Mouse (Mus musculus) G1E (cell line): Measurements from ENCODE around the gene Tex14. TPM values are rescaled to one million over a fixed set of nuclear protein-coding genes. Genes with fewer than 3 reads are reported as not detected.

ENCODE experiments used
- ATAC-seq: 2 replicates; pipeline ENCODE4 v1.8.0; 2016; ENCODE audit warnings: mild to moderate bottlenecking; ENCODE audit not compliant: insufficient number of reproducible peaks, poor library complexity, low FRiP score, severe bottlenecking; ENCODE audit errors: extremely low read depth
- DNase-seq: peaks from one replicate; pipeline ENCODE4 v3.0.0; 2012; ENCODE audit warnings: low spot score
- H3K27me3 ChIP-seq: 2 replicates; pipeline ENCODE4 v1.6.1; 2012; ENCODE audit warnings: mild to moderate bottlenecking, low read length, inconsistent platforms; ENCODE audit not compliant: insufficient read depth
- H3K36me3 ChIP-seq: replicated peaks from 2 replicates; pipeline ENCODE3; 2012; ENCODE audit warnings: mild to moderate bottlenecking, inconsistent platforms
- H3K4me1 ChIP-seq: 2 replicates; pipeline ENCODE4 v1.6.1; 2012; ENCODE audit warnings: low read depth, low read length, inconsistent platforms, mixed read lengths; ENCODE audit not compliant: insufficient read depth
- H3K4me3 ChIP-seq: 2 replicates; pipeline ENCODE4 v1.5.1; 2012; ENCODE audit warnings: low read depth, mild to moderate bottlenecking, inconsistent platforms, low read length, moderate library complexity, mixed read lengths
- H3K9me3 ChIP-seq: replicated peaks from 2 replicates; pipeline ENCODE4 v1.6.1; 2012; ENCODE audit warnings: inconsistent platforms
- CTCF ChIP-seq: IDR thresholded peaks from 2 replicates; pipeline ENCODE4 v1.5.1; 2012; ENCODE audit warnings: low read depth, low read length, inconsistent platforms, mixed read lengths
- GATA1 ChIP-seq: IDR thresholded peaks from 2 replicates; pipeline ENCODE4 v1.6.1; 2012; ENCODE audit warnings: borderline replicate concordance, low read length, inconsistent platforms, mixed read lengths
- GATA2 ChIP-seq: IDR thresholded peaks from 2 replicates; pipeline ENCODE4 v1.6.1; 2012; ENCODE audit warnings: low read depth, low read length, inconsistent platforms, borderline replicate concordance
- POLR2AphosphoS5 ChIP-seq: IDR thresholded peaks from 2 replicates; pipeline ENCODE4 v1.6.1; 2012; ENCODE audit warnings: low read depth, low read length, inconsistent platforms; ENCODE audit not compliant: insufficient replicate concordance
- TAL1 ChIP-seq: conservative IDR thresholded peaks from 2 replicates; pipeline ENCODE4 v1.6.1; 2012; ENCODE audit warnings: low read depth, low read length, inconsistent platforms, mixed read lengths
- polyA plus RNA-seq: library from polyadenylated mRNA; stranded (reverse); fragments of >175 nt; gene quantifications from 2 replicates; pipeline ENCODE4 v1.2.3, GENCODE M21; 2012
- total RNA-seq, 2 experiments: library from RNA; stranded (forward) in 1 of 2; stranded (reverse) in 1 of 2; fragments of 200-1000 nt in 1 of 2; fragments of >200 nt in 1 of 2; fragmentation: Nextera tagmentation in 1 of 2; gene quantifications; 2 replicates each; pipeline ENCODE4 v1.2.3; 2014 to 2017

Tex14 gene
- total and polyA plus RNA-seq, 3 experiments, result 0.16 TPM; not detected in 2

- Histone ChIP-seq H3K9me3 (no peaks in the 10 kb centered on the region), H3K4me1 (no peaks in the 10 kb centered on the region), H3K4me3 (no peak overlapping the region), H3K27me3 (peaks cover 28% of the 10 kb centered on the region), H3K36me3 (no peaks in the 10 kb centered on the region)
- no peak for TF ChIP-seq GATA2
- TF ChIP-seq GATA1, result no peak
- TF ChIP-seq CTCF, result no peak
- TF ChIP-seq POLR2AphosphoS5, result no peak
- no peak for TF ChIP-seq TAL1
- no peak for DNase-seq
- no peak for ATAC-seq
Measured at GRCm38 (mm10) chr11:87555106-87555703, 150.3 kb downstream of the Tex14 start.

DNA sequence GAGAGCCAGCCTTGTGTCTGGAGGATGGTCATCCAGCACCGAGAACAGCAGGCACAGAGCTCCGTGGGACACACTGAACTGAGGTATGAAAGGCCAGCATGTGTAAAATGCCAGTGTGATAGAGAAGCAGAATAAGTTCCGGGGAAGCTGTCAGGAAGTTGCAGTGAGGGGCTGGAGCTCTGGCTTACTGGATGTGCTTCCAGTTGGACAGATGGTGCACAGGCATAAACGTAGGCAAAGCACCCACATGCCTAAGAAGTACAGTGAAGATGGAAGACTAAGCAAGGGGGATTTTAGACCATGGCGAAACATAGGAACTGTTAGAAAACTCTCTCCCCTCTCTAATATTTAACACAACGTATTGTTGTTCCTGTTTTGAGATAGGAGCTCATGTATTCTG is 156.3 kb downstream of the Tex14 start:
- Histone ChIP-seq H3K36me3 (no peaks in the 10 kb centered on the region), H3K4me1 (no peaks in the 10 kb centered on the region), H3K27me3 (peaks cover 20% of the 10 kb centered on the region), H3K9me3 (no peaks in the 10 kb centered on the region), H3K4me3 (no peak overlapping the region)
- ATAC-seq (no peak), DNase-seq (no peak)
- TF ChIP-seq GATA2 (no peak), CTCF (no peak), GATA1 (no peak), POLR2AphosphoS5 (no peak), TAL1 (no peak)

- H3K4me3 ChIP-seq, result no peak within 1 kb of the TSS
- no peak for TF ChIP-seq GATA2
- no peak for DNase-seq
- no peaks in the 10 kb centered on the region for H3K9me3 ChIP-seq
- no peaks in the 10 kb centered on the region for H3K4me1 ChIP-seq
- no peak for ATAC-seq
- peaks cover 26% of the 10 kb centered on the region for H3K27me3 ChIP-seq
- no peaks in the 10 kb centered on the region for H3K36me3 ChIP-seq
Measured at GRCm38 (mm10) chr11:87566501-87566900, 161.6 kb downstream of the Tex14 start, which contains the start of gene Gm11492. Gm11492 (plus strand) TSS chr11:87566653.

- ATAC-seq (no peak), DNase-seq (no peak)
- Histone ChIP-seq H3K4me1 (no peaks in the 10 kb centered on the region), H3K27me3 (peaks cover 43% of the 10 kb centered on the region), H3K4me3 (no peak within 1 kb of the TSS), H3K9me3 (no peaks in the 10 kb centered on the region), H3K36me3 (no peaks in the 10 kb centered on the region)
- TF ChIP-seq CTCF, result no peak
- no peak for TF ChIP-seq GATA1
- no peak for TF ChIP-seq TAL1
- TF ChIP-seq GATA2, result no peak
- no peak for TF ChIP-seq POLR2AphosphoS5
Measured at GRCm38 (mm10) chr11:87568255-87568953, 163.5 kb downstream of the Tex14 start, which contains the start of gene Sept4. Sept4 (plus strand) TSS chr11:87568903.

- Histone ChIP-seq H3K4me1 (no peaks in the 10 kb centered on the region; the same call in 1 of the 2 replicates), H3K4me3 (no peak overlapping the region), H3K27me3 (peaks cover 62% of the 10 kb centered on the region), H3K36me3 (no peaks in the 10 kb centered on the region), H3K9me3 (no peaks in the 10 kb centered on the region)
- DNase-seq, result no peak
- no peak for ATAC-seq
- TF ChIP-seq TAL1 (no peak), GATA1 (no peak), CTCF (no peak), GATA2 (no peak)
Measured at GRCm38 (mm10) chr11:87570743-87571142, 165.9 kb downstream of the Tex14 start.

DNA sequence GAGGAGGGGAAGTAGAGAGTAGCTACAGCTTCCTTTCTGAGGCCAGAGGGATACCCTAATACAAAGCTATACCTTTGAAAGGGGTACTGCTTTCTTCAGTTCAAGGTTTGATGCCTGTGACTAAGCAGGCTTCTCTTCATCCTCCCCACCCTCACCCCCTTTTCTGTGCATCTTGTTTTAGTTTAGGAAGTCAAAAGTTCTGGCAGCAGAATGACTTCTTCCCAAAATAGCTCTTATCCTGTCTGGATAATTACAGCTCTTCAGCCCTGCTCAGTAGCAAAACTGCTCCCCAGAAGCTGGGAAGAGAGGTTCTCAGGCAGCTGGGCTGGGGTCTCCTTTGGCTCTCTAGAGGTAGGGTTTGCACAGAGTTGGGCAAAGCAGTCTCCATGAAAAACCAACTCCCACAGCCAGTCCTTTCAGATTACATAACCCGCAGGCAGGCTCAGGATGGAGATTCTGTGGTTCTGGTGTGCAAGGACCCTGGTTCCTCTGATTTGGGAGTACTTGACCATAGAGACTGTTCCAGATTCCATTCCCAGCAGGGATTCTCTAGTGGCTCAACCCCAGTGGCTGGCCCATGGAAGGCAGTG is 166.6 kb downstream of the Tex14 start:
- no peaks in the 10 kb centered on the region for H3K36me3 ChIP-seq
- H3K9me3 ChIP-seq, result no peaks in the 10 kb centered on the region
- H3K4me1 ChIP-seq, result no peaks in the 10 kb centered on the region; the same call in 1 of the 2 replicates
- peaks cover 67% of the 10 kb centered on the region for H3K27me3 ChIP-seq
- no peak for TF ChIP-seq POLR2AphosphoS5
- TF ChIP-seq CTCF, result no peak
- TF ChIP-seq GATA1, result no peak
- no peak for TF ChIP-seq TAL1
- TF ChIP-seq GATA2, result no peak
- no peak overlapping the region for H3K4me3 ChIP-seq
- DNase-seq, result no peak
- ATAC-seq, result no peak
